Comparison of ENCODE assay signal across 25 mouse cellular contexts in the genomic region with DNA sequence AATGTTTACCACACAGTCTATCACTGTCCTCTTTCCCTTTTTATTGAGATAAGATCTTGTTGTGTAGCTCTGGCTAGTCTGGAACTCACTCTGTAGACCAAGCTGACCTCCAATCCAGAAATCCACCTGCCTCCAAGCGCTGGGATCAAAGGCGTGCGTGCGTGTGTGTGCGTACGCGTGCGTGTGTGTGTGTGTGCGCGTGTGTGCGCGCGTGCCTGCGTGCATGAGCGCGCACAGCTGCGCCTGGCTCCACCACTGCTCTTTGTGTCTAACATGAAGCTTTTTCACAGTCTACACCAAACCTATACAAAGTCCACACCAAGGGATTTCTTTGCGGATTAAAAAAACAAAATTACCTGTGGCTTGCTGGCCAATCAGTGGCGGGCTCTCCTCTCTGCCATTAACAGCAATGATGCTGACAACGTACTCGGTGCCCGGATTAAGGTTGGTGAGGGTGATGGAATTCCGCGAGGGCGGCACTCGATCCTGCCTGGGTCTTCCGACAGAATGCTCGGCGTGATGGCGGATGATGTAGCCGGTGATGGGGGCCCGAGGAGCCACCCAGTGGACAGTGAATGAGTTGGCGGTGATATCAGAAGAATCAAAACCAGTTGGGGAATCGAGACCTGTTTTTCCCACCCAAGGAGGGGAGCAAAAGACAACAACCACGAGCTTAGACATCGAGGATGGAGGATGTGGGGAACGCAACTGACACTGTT. TPM values are rescaled to one million over a fixed set of nuclear protein-coding genes. Genes with fewer than 3 reads are reported as not detected.
A peak's percentile ranks its signal among the peaks of the same experiment; 100 is the strongest.
DNase-seq lines count a peak whose midpoint lies in the region; ATAC-seq and TF ChIP-seq lines count a peak whose summit lies in the region.
"Had no signal": no experiment of that assay in that cellular context is flagged by ENCODE, and none has a peak within 500 bp of the region (broad histone marks: within the 10 kb centered on the region; RNA-seq: fewer than 3 reads in every experiment).

No protein-coding gene starts in this region.

- H3K9me3 ChIP-seq in E14TG2a.4 (ENCODE audit: low read length) (no peaks in the 10 kb centered on the region), ES-E14 (ENCODE audit: control insufficient read depth, insufficient read depth, low read depth, low read length) (no peaks in the 10 kb centered on the region)
- H3K9me3 ChIP-seq in kidney, embryonic 14.5 days (ENCODE audit: control insufficient read depth, low read length), result no peaks in the 10 kb centered on the region
- H3K9me3 ChIP-seq: embryonic facial prominence, embryonic 12.5 days; embryonic facial prominence, embryonic 15.5 days; hindbrain, embryonic 10.5 days; intestine, embryonic 15.5 days had no signal

- H3K36me3 ChIP-seq in E14TG2a.4 (ENCODE audit: insufficient read depth, low read length) (peaks cover 99% of the 10 kb centered on the region), ES-E14 (ENCODE audit: control insufficient read depth, insufficient read depth, low read length, poor library complexity, severe bottlenecking) (peaks cover 70% of the 10 kb centered on the region)
- H3K36me3 ChIP-seq in kidney, embryonic 14.5 days (ENCODE audit: control insufficient read depth, insufficient read depth, low read length), result peaks cover 94% of the 10 kb centered on the region

- H3K4me2 ChIP-seq in kidney, embryonic 14.5 days (replicated peaks; ENCODE audit: low read depth, low read length), result no peak overlapping the region
- H3K4me2 ChIP-seq: embryonic facial prominence, embryonic 12.5 days; embryonic facial prominence, embryonic 15.5 days; heart, embryonic 11.5 days; hindbrain, embryonic 13.5 days; intestine, embryonic 15.5 days had no signal

- no peaks in the 10 kb centered on the region for H3K27me3 ChIP-seq in E14TG2a.4 (ENCODE audit: insufficient read depth, low read length)
- no peaks in the 10 kb centered on the region for H3K27me3 ChIP-seq in kidney, embryonic 14.5 days (ENCODE audit: control insufficient read depth, insufficient read depth, low read length)
- H3K27me3 ChIP-seq: embryonic facial prominence, embryonic 12.5 days; embryonic facial prominence, embryonic 15.5 days; hindbrain, embryonic 13.5 days; intestine, embryonic 15.5 days had no signal

- ATAC-seq in kidney, embryonic 14.5 days (ENCODE audit: low FRiP score, low TSS enrichment), result no peak
- ATAC-seq: activated CD4-positive, CD25-positive, alpha-beta regulatory T cell, adult 4 months; forebrain, embryonic 14.5 days; forebrain, postnatal 0 days; hindbrain, embryonic 16.5 days had no signal

- H3K4me1 ChIP-seq in E14TG2a.4 (replicated peaks; ENCODE audit: low read depth, low read length), result peaks cover 36% of the 10 kb centered on the region
- H3K4me1 ChIP-seq in ES-E14 (ENCODE audit: control insufficient read depth in 2 of 2, insufficient read depth in 2 of 2, low read length in 2 of 2, poor library complexity in 1 of 2), result peaks cover 0 to 4% of the 10 kb centered on the region in 2 experiments; a peak in 1 of 4 replicates
- H3K4me1 ChIP-seq in kidney, embryonic 14.5 days (ENCODE audit: control insufficient read depth, insufficient read depth, low read length), result no peaks in the 10 kb centered on the region
- H3K4me1 ChIP-seq: embryonic facial prominence, embryonic 12.5 days; embryonic facial prominence, embryonic 15.5 days; intestine, embryonic 15.5 days had no signal

- H3K4me3 ChIP-seq in E14TG2a.4 (replicated peaks; ENCODE audit: low read length) (peak overlapping the region; percentile 50), ES-E14 (ENCODE audit: insufficient read depth in 1 of 2, low read depth in 1 of 2, low read length in 2 of 2, poor library complexity in 1 of 2, severe bottlenecking in 1 of 2) (peak overlapping the region; percentile 3 to 28; a peak in 3 of 4 replicates)
- no peak overlapping the region for H3K4me3 ChIP-seq in kidney, embryonic 14.5 days (ENCODE audit: low read length)
- H3K4me3 ChIP-seq: embryonic facial prominence, embryonic 12.5 days; embryonic facial prominence, embryonic 15.5 days; gastrocnemius, adult 2 months; hindbrain, embryonic 10.5 days; hindbrain, embryonic 13.5 days; intestine, embryonic 15.5 days had no signal

- in situ Hi-C loops in ES-E14 (cut with MboI; ENCODE audit: low sequenced_read_pairs in 2 of 2, unreplicated experiment in 2 of 2), result no loop called here

- intact Hi-C loops in heart, postnatal 25 days (cut with DNase I), result no loop called here

- WGBS in kidney, embryonic 14.5 days, result 97% methylated on average over 37 of the region's 37 CpGs

- no peak overlapping the region for H3K27ac ChIP-seq in ES-E14 (ENCODE audit: insufficient read depth, low read depth, low read length, poor library complexity, severe bottlenecking)
- H3K27ac ChIP-seq in kidney, embryonic 14.5 days (ENCODE audit: low read depth, low read length), result no peak overlapping the region
- H3K27ac ChIP-seq: embryonic facial prominence, embryonic 12.5 days; embryonic facial prominence, embryonic 15.5 days; gastrocnemius, adult 2 months; hindbrain, embryonic 10.5 days; hindbrain, embryonic 13.5 days; intestine, embryonic 15.5 days had no signal

- TF ChIP-seq CTCF in E14TG2a.4 (conservative IDR thresholded peaks at IDR 0.05; ENCODE audit: low read length), result no peak

- 0 out of 2 replicates have a peak overlapping the region, but pooled peaks have one; percentile 2 for H3K9ac ChIP-seq in ES-E14 (ENCODE audit: insufficient read depth, low read depth, low read length, poor library complexity, severe bottlenecking)
- no peak overlapping the region for H3K9ac ChIP-seq in kidney, embryonic 14.5 days (ENCODE audit: low read depth, low read length)
- H3K9ac ChIP-seq: embryonic facial prominence, embryonic 12.5 days; embryonic facial prominence, embryonic 15.5 days; forebrain, postnatal 0 days; hindbrain, embryonic 13.5 days; intestine, embryonic 15.5 days had no signal

- DNase-seq in ES-E14 (ENCODE audit: low read depth, low spot score), result peak; percentile 27
- DNase-seq in ZHBTc4 (ENCODE audit: low read depth, low spot score), result peak; percentile 69
- no peak for DNase-seq in urinary bladder, postnatal 4 days (ENCODE audit: low spot score in 2 of 2)
- DNase-seq in heart, postnatal 25 days (ENCODE audit: low spot score), result no peak
- DNase-seq: adrenal gland, adult 8-10 months; adrenal gland, postnatal 25 days; cerebellum, adult 11-12 months; cerebellum, adult 8-10 months; cerebellum, postnatal 14 days; forebrain, postnatal 0 days; gastrocnemius, adult 2 months; gastrocnemius, postnatal 14 days; heart, postnatal 36 days; kidney, adult 11 months had no signal

TF ChIP-seq in ES-E14, 5 proteins besides CTCF, POLR2A, EP300 and RAD21:
- TF ChIP-seq CHD2 (IDR thresholded peaks at IDR 0.05; ENCODE audit: low read depth, low read length) (no peak), MAFK (IDR thresholded peaks at IDR 0.05; ENCODE audit: insufficient read depth, low read depth, low read length) (no peak)

RNA-seq across cellular contexts. Expression of a gene that starts 43.8 kb away (rescaled TPM):
- total RNA-seq in ES-E14 (2012; rRNA removed), result 491 and 803 TPM in 2 replicates
- polyA plus RNA-seq in kidney, embryonic 14.5 days (2014; fragmentation: Nextera tagmentation; extraction: Ambion mirVana), result 129 and 158 TPM in 2 replicates
- total RNA-seq in heart, postnatal 25 days (2021), result 10 to 100 TPM; 87.6 TPM

RNA-seq across cellular contexts. Expression of a gene that starts 52.3 kb away (rescaled TPM):
- 97.7 and 127 TPM in 2 replicates for total RNA-seq in ES-E14 (2012; rRNA removed)
- polyA plus RNA-seq in kidney, embryonic 14.5 days (2014; fragmentation: Nextera tagmentation; extraction: Ambion mirVana), result 50.4 and 73.8 TPM in 2 replicates
- 10 to 100 TPM; 18.4 to 21.2 TPM for total RNA-seq in heart, postnatal 25 days (2021)

Comparison
In these comparisons a context has a peak if more than half of its experiments do, and no peak if none do; other contexts are left out.
1. DNase-seq: peak in ES-E14 (single experiment) and ZHBTc4 (single experiment); none in urinary bladder, postnatal 4 days (0 of 2) and heart, postnatal 25 days (single experiment).